Mouse (Mus musculus): Measurements from ENCODE around the gene Tlr12. TPM values are rescaled to one million over a fixed set of nuclear protein-coding genes. Genes with fewer than 3 reads are reported as not detected.
"Not testable (repeated sequence)": the region's sequence is repeated elsewhere in the genome, so short reads cannot be mapped to it uniquely, and the experiment has no call there.

Gene Tlr12
- polyA plus RNA-seq, 1 experiment = 6.0 TPM

DNA sequence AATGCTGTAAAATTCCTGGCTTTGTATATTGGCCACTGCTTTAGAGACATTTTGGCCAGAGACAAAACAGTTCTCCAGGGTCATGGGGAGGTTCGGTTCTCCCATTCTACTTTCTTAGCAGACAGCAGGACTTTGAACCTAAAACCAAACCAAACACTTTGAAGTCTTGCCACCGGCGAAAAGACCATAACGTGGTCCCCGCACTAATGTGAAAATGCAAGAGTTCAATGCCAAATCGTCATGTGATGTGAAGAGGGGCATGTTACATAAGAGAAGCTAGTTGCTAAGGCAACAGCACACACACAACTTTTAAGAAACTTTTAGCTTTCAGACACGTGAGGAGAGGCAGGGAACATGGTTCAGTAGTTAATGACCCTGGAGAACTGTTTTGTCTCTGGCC lies 17.0 kb upstream of the Tlr12 start:
- DNase-seq (ENCODE audit: low read depth, low spot score) = no peak
- 31% methylated on average over 7 of the region's 7 CpGs for WGBS

DNA sequence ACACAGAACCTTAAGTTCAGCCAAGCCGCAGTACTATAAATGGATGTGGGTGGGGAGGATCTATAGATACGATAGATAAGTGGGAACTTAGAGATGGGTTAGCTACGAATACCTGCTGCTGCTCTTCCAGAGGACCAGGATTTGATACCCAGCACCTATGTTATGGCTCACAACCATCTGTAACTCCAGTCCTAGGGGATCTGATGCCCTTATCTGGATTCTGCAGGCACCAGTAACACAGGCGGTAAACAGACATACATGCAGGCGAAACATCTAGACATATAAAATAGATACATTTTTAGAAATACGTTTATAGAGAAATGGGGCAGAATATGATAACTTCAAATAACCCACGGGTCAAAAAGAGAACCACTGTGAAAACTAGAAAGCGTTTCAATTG lies 2.7 kb upstream of the Tlr12 start:
- WGBS = 76% methylated on average over 8 of the region's 8 CpGs
- no peak for DNase-seq (ENCODE audit: low read depth, low spot score)

DNA sequence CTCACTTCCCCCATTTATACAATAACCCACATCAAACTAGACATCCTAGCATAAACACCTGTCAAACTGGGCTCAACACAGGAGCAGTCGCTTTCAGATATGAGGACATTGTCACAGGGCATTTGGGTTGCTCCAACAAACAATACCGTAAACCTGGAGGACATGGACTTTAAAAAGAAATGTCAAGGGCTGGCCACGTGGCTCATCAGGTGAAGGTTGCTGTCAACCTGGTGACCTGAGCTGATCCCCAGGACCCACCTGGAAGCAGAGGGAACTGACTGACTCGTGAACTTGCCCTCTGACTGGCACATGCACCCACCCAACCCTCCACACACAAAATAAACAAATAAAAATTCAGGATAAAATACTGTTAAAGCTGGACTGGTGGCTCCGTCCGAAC lies 2.2 kb upstream of the Tlr12 start:
- DNase-seq (ENCODE audit: low read depth, low spot score) = no peak

DNA sequence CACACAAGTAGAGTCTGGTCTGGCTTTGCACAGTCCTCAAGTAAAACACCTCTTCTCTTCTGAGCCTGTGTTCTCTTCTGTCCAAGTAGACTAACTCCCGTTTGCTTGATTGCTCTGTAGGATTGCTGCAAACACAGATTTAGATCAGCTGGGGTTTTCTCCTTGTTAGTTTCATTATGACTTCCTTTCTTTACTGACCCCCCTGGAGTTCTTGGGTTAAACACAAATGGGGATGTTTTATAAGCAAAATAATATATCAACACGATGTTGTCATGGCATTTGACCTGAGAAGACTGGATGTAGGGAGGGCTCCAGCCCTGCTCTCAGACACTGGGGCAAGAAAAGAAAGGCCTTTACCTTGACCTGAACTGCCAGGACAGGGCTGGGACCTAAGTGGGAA lies 544 bp upstream of the Tlr12 start:
- 27% methylated on average over 2 of the region's 2 CpGs for WGBS
- DNase-seq (ENCODE audit: low read depth, low spot score) = no peak

More for the DNA sequence above, 2.2 kb upstream of the Tlr12 start:
- WGBS = 55% methylated on average over 6 of the region's 6 CpGs

DNA sequence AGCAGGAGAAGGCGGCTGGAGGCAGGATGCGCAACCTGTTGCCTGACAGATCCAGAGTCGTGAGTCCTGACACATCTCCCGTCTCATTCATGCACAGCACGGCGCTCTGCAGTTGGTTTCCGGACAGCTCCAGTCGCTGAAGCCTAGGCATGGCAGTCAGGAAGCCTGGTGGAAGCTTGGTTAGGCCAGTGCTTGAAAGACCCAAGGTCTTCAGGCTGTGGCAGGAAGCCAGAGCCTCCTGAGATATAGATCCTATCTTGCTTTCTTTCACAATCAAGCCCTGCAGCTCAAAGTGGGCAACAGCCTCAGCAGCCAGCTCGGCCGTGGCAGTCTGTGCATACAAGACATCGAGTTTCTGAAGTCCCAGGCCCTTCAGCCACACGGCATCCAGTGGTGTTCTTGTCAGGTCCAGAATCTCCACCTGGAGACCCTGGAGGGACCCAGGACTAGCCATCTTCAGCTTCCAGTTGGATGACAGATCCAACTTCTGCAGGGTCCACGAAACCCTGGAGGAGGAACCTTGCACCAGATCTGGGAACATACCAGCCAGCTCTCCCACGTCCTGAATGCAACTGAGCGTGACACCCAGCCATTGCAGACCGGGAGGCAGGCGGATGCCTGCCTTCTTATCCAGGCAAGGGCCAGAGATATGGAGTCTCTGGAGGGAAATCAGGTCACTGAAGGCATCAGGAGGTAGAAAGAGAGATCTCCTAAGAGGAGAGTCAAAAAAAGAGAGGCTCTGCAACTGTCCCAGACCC lies 877 bp downstream of the Tlr12 start:
- no peak for DNase-seq (ENCODE audit: low read depth, low spot score)
- WGBS = 70% methylated on average over 17 of the region's 17 CpGs

DNA sequence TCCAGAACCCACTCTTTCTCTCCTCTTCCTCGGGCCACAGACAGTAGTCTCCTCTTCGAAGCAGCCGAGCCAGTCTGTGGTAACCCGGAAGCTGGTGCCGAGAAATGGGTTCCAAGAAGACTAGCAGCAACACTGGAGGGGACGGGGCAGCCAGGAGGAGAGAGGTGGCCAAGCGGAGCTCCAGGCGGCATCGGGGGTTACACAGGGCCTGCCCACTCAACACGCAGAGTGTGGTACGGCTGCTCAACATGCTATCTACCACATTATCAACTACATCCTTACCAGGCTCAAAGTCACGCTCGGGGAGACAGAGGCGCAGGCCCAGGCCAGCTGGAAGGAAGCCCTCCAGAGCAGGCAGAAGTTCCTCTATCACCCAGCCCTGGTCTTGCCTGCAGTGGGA lies 2.7 kb downstream of the Tlr12 start:
- DNase-seq (ENCODE audit: low read depth, low spot score) = no peak
- WGBS = 88% methylated on average over 14 of the region's 14 CpGs

DNA sequence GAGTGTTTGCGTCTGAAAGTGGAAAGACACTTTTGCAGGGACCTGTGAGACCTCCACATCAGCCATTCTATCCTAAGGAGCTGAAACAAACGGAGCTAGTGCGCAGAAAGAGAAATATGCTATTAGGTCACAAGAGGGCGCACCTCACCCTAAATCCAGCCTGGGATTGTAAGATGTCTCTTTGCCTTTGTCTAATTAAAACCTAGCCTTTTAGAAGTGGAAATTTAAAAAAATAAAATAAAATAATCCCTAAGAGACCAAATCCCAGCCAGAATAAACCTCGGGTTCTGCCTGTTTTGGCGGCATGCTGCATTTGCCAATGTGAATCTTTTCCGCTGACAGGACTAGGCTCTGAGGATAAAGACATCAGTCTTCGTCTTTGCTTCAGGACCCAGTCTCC lies 5.1 kb downstream of the Tlr12 start:
- DNase-seq (ENCODE audit: low read depth, low spot score) = peak; percentile 25
- 19% methylated on average over 8 of the region's 8 CpGs for WGBS

GRCm38 (mm10) chr4:128611726-128612125 lies 6.7 kb downstream of the Tlr12 start:
- 74% methylated on average over 3 of the region's 3 CpGs for WGBS
- not testable (repeated sequence) for DNase-seq (ENCODE audit: low read depth, low spot score)

- WGBS = 22% methylated on average over 10 of the region's 10 CpGs
- DNase-seq (ENCODE audit: low read depth, low spot score) = no peak
Observed at GRCm38 (mm10) chr4:128610706-128611105, 7.7 kb downstream of the Tlr12 start.

GRCm38 (mm10) chr4:128609925-128610402 lies 8.5 kb downstream of the Tlr12 start, which contains the start of gene Zscan20:
Gene Zscan20 (minus strand): TSS chr4:128610098.
- WGBS = under 1% methylated on average over 24 of the region's 24 CpGs
- DNase-seq (ENCODE audit: low read depth, low spot score) = peak; percentile 96

DNA sequence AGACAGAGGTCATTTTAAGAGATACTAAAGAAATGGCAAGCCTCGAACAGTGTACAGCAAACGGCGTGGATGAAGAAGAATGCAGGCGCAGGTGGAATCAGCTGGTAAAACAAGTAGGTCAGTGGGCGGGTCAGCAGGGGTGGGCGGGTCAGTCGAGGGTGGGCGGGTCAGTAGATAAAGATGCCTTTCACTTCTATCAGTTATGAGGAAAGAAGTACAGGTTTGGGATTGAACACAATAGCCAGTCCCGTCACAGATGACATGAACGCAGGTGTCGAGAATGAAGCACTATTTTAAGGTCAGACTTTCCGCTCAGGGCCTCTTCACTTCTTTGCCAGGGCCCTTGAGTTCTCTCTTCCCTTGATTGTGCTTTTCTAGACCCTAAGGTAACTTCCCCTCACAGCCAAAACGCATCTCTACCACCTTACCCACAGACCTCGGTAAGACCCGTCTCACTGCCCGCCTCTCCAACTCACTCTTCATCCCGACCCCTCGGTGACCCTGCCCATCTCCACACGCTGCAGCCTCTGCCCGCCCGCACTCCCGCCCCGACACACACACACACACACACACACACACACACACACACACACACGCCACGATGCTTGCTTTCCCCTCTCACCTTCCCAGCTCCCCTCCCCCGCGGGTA lies 9.0 kb downstream of the Tlr12 start:
- WGBS = 3% methylated on average over 27 of the region's 27 CpGs
- DNase-seq (ENCODE audit: low read depth, low spot score) = peak; percentile 11

- WGBS = 79% methylated on average over 11 of the region's 11 CpGs
- no peak for DNase-seq (ENCODE audit: low read depth, low spot score)
Observed at GRCm38 (mm10) chr4:128607661-128608060, 10.8 kb downstream of the Tlr12 start.

- 96% methylated on average over 7 of the region's 7 CpGs for WGBS
- no peak for DNase-seq (ENCODE audit: low read depth, low spot score)
Observed at GRCm38 (mm10) chr4:128606586-128606985, 11.8 kb downstream of the Tlr12 start.

- WGBS = 30% methylated on average over 12 of the region's 12 CpGs
- peak; percentile 24 for DNase-seq (ENCODE audit: low read depth, low spot score)
Observed at GRCm38 (mm10) chr4:128597801-128598560, 20.4 kb downstream of the Tlr12 start.

- DNase-seq (ENCODE audit: low read depth, low spot score) = no peak
- WGBS = 66% methylated on average over 5 of the region's 5 CpGs
Observed at GRCm38 (mm10) chr4:128594062-128594461, 24.4 kb downstream of the Tlr12 start.

DNA sequence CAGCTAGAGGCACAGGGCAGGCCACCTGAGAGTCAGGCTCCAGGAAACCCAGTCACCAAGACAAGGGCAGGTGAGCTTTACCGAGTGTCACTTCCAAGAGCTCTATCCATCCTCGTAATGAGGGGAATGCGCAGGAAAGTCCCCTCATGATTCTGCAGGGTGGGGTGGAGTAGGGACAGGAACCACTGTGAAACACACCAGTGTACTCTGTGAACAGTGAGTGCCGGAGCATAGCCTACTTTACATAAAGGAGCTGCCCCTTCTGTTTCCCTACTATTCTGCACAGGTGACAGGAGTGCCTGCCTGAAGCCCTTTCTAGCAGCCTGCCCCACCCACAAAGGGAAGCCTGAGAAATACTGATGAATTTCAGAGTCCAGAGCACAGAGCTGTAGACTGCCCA lies 25.1 kb downstream of the Tlr12 start:
- 71% methylated on average over 4 of the region's 4 CpGs for WGBS
- no peak for DNase-seq (ENCODE audit: low read depth, low spot score)

GRCm38 (mm10) chr4:128579182-128579581 lies 39.2 kb downstream of the Tlr12 start:
- WGBS = 48% methylated on average over 4 of the region's 4 CpGs
- DNase-seq (ENCODE audit: low read depth, low spot score) = no peak

DNA sequence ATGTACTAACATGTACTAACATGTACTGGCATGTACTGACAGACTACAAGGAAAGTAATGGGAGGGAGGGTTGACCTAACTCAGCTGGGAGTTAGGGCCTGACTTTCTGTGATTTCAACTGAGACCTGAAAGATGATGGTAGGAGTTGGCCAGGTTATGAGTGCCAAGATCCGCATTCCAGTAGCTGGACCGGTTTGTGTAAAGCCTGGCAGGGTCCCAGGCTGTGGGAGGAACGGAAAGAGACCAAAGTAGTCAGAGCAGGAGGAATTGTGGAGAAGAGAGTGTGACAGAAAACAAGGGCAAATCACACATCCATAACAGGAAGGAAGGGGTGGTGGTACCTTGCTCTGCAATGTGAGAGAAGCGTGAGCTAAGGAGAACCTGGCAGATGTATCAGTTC lies 42.6 kb downstream of the Tlr12 start:
- 43% methylated on average over 4 of the region's 4 CpGs for WGBS
- no peak for DNase-seq (ENCODE audit: low read depth, low spot score)

All from large intestine, adult 2 months (tissue).